Mouse (Mus musculus) MEL (cell line): Measurements from ENCODE around the gene Sgf29.
A peak's percentile ranks its signal among the peaks of the same experiment; 100 is the strongest.

Experiments
- CTCF ChIP-seq, 3 experiments: IDR thresholded peaks in 2 of 3; conservative IDR thresholded peaks in 1 of 3; 2 replicates each; pipeline ENCODE4 v1.5.1; 2011 to 2012; ENCODE audit warnings: low read length in 3 of 3, low read depth in 2 of 3, mild to moderate bottlenecking in 2 of 3, improper control_type of control experiment in 1 of 3, inconsistent platforms in 1 of 3, mixed read lengths in 1 of 3, moderate library complexity in 1 of 3; ENCODE audit not compliant: control insufficient read depth in 1 of 3, insufficient read depth in 1 of 3, poor library complexity in 1 of 3, severe bottlenecking in 1 of 3
- EP300 ChIP-seq, 2 experiments: IDR thresholded peaks; 2 replicates each; pipeline ENCODE4 v1.6.1; 2011; ENCODE audit warnings: improper control_type of control experiment in 2 of 2, low read length in 2 of 2, low read depth in 1 of 2, mild to moderate bottlenecking in 1 of 2
- GABPA ChIP-seq: IDR thresholded peaks from 2 replicates; pipeline ENCODE4 v1.6.1; 2012; ENCODE audit warnings: low read depth, mild to moderate bottlenecking, inconsistent platforms, low read length, improper control_type of control experiment, moderate library complexity
- GATA1 ChIP-seq: IDR thresholded peaks from 2 replicates; pipeline ENCODE4 v1.6.1; 2011; ENCODE audit warnings: low read depth, low read length, improper control_type of control experiment
- TBP ChIP-seq: IDR thresholded peaks from 2 replicates; pipeline ENCODE4 v1.8.0; 2011; ENCODE audit warnings: low read depth, low read length, improper control_type of control experiment

DNA sequence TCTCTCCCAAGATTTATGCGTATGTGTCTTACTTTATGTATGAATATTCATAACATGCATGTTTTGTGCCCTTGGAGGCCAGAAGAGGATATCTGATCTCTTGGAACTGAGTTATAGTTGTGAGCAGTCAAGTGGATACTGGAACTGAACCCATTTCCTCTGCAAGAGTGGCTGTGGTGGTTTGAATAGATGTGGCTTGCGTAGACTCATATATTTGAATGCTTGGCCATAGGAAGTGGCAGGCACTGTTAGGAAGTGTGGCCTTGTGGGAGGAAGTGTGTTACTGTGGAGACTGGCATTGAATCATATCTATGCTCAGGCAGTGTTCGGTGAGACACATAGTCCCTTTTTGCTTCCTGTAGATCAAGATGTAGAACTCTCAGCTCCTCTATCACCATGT is 6.6 kb downstream of the Sgf29 start:
- TF ChIP-seq GATA1 (peak; percentile 40; the same call in 1 of the 2 replicates), GABPA (no peak), CTCF (IDR thresholded peaks at IDR 0.05 in 2 of 3, conservative IDR thresholded peaks at IDR 0.05 in 1 of 3; ENCODE audit: control insufficient read depth in 1 of 3, insufficient read depth in 1 of 3, low read depth in 2 of 3, low read length in 3 of 3, poor library complexity in 1 of 3, severe bottlenecking in 1 of 3) (no peak), TBP (no peak), EP300 (IDR thresholded peaks at IDR 0.05; ENCODE audit: low read depth in 1 of 2, low read length in 2 of 2) (peak; percentile 32 to 33; a peak in 3 of 4 replicates)
